Mouse (Mus musculus): ENCODE data around the gene Ino80. TPM values are rescaled to one million over a fixed set of nuclear protein-coding genes. Genes with fewer than 3 reads are reported as not detected.
A peak's percentile ranks its signal among the peaks of the same experiment; 100 is the strongest.

Ino80 gene
- total RNA-seq (2021) (1 to 10 TPM; 9.5 to 9.7 TPM), polyA plus RNA-seq (2012; rRNA removed) (5.1 and 7.0 TPM in 2 replicates)
- long read RNA-seq, partial matches to known transcripts = 2 of 3 reads
- long read RNA-seq, other reads (novel, unspliced or antisense) = 1 of 3 reads

DNA sequence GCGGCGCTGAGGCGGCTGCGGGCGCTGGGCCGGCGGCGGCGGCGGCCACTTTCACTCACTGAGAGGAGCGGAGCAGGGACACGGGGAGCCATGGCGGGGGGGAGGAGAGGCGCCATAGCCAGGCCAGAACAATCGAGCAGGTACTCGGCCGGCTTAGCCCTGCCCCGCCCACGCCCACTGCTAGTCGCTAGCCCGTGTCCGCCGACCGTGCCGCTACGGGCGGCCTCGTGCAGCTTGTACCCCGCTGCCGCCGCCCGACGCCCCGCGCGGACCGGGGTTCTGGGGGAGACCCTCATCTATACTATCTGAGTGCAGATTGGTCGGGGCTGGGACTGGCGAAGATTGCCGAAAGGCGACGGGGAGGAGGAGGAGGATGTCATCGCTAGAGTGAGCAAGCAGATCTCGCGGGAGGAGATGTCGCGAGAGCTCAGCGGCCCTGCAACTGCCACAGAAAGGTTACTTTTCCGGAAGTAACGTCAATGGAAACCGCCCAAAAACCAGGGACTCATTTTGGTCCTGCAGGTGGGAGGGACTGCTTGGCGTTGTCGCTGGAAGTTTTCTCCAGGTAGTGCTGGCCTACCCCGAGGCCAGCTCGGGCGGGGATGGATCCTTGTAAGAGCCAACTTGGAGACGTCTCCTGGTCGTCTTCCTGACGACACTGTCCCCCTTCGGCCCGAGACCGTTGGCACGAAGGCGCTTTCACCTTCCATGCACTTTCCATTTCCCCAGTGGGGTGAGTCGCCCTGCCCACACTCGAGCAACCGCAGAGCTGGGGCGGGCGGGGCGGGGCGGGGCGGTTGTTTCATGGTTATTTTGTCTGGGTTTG, at the start of gene Ino80:
Ino80 (minus strand) TSS at position 117 of the 826 bp plus-strand sequence.
- intact Hi-C loops (cut with DNase I) = loop anchor here (2.0 kb wide), 2 partner anchors 71 to 115 kb away; no protein-coding TSS in a partner anchor
- Histone ChIP-seq H3K9ac (ENCODE audit: low read depth, low read length) (peak within 1 kb of the TSS; percentile 95), H3K4me3 (peak within 1 kb of the TSS; percentile 96), H3K27me3 (ENCODE audit: control insufficient read depth, insufficient read depth, low read length) (no peaks in the 10 kb centered on the region), H3K36me3 (ENCODE audit: control insufficient read depth, insufficient read depth, low read length) (peaks cover 12% of the 10 kb centered on the region), H3K79me2 (replicated peaks; ENCODE audit: control insufficient read depth, insufficient read depth, low read length) (peaks cover 3% of the 10 kb centered on the region), H3K4me1 (ENCODE audit: control insufficient read depth, insufficient read depth, low read length) (peaks cover 4% of the 10 kb centered on the region), H3K27ac (peak within 1 kb of the TSS; percentile 95)
- DNase-seq = peak; percentile 98 to 99
- under 1% methylated on average over 72 of the region's 72 CpGs for WGBS
- TF ChIP-seq EP300 (IDR thresholded peaks at IDR 0.05; ENCODE audit: insufficient read depth, low read depth, low read length) = peak; percentile 83; the same call in 1 of the 2 replicates
- TF ChIP-seq CTCF (IDR thresholded peaks at IDR 0.05) = no peak
- peak; percentile 91 for TF ChIP-seq POLR2A (IDR thresholded peaks at IDR 0.05; ENCODE audit: insufficient read depth, low read depth, low read length)

DNA sequence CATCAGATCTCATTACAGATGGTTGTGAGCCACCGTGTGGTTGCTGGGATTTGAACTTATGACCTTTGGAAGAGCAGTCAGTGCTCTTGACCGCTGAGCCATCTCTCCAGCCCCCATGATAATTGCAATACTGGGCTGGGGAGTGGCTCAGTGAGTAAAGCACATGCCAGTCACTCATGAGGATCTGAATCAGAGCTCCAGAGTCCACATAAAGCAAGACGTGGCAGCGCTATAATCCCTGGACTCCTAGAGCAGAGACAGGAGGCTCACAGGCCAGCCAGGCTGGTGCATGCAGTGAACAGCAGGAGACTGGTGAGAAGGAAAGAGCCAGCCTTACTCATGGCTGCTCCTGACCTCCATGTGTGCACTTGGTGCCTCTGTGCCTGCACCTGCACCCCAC, 47.9 kb upstream of the Ino80 start:
- Histone ChIP-seq H3K27ac (no peak overlapping the region), H3K79me2 (replicated peaks; ENCODE audit: control insufficient read depth, insufficient read depth, low read length) (no peaks in the 10 kb centered on the region), H3K4me3 (no peak overlapping the region), H3K9ac (ENCODE audit: low read depth, low read length) (no peak overlapping the region), H3K27me3 (ENCODE audit: control insufficient read depth, insufficient read depth, low read length) (no peaks in the 10 kb centered on the region), H3K36me3 (ENCODE audit: control insufficient read depth, insufficient read depth, low read length) (no peaks in the 10 kb centered on the region), H3K4me1 (ENCODE audit: control insufficient read depth, insufficient read depth, low read length) (no peaks in the 10 kb centered on the region)
- WGBS = 52% methylated on average over 4 of the region's 4 CpGs
- DNase-seq = no peak
- intact Hi-C loops (cut with DNase I) = no loop called here
- TF ChIP-seq EP300 (IDR thresholded peaks at IDR 0.05; ENCODE audit: insufficient read depth, low read depth, low read length) (no peak), POLR2A (IDR thresholded peaks at IDR 0.05; ENCODE audit: insufficient read depth, low read depth, low read length) (no peak), CTCF (IDR thresholded peaks at IDR 0.05) (no peak)

DNA sequence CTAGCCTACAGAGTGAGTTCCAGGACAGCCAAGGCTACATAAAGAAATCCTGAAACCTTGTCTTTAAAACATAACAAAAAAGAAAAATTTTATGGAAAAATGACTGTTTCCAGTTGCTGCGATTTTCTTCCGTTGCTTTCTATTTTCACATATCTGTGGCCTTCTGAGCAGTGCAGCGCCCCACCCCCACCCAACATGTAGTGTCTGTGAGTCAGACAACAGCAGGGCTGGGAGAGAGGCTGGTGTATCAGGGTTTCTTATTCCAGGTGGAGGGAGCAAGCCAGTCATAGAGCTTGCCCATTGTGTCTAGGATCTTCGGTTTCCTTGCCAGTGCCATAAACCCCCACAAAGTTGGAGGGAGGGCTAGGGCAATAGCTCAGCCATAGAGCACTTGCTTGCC, 46.3 kb upstream of the Ino80 start:
- intact Hi-C loops (cut with DNase I) = no loop called here
- Histone ChIP-seq H3K27me3 (ENCODE audit: control insufficient read depth, insufficient read depth, low read length) (no peaks in the 10 kb centered on the region), H3K27ac (no peak overlapping the region), H3K9ac (ENCODE audit: low read depth, low read length) (no peak overlapping the region), H3K36me3 (ENCODE audit: control insufficient read depth, insufficient read depth, low read length) (no peaks in the 10 kb centered on the region), H3K4me3 (no peak overlapping the region), H3K4me1 (ENCODE audit: control insufficient read depth, insufficient read depth, low read length) (no peaks in the 10 kb centered on the region), H3K79me2 (replicated peaks; ENCODE audit: control insufficient read depth, insufficient read depth, low read length) (no peaks in the 10 kb centered on the region)
- DNase-seq = no peak
- 80% methylated on average over 4 of the region's 4 CpGs for WGBS
- TF ChIP-seq EP300 (IDR thresholded peaks at IDR 0.05; ENCODE audit: insufficient read depth, low read depth, low read length) = no peak
- no peak for TF ChIP-seq CTCF (IDR thresholded peaks at IDR 0.05)
- TF ChIP-seq POLR2A (IDR thresholded peaks at IDR 0.05; ENCODE audit: insufficient read depth, low read depth, low read length) = no peak

- H3K79me2 ChIP-seq (replicated peaks; ENCODE audit: control insufficient read depth, insufficient read depth, low read length) = no peaks in the 10 kb centered on the region
- no peak overlapping the region for H3K4me3 ChIP-seq
- no peaks in the 10 kb centered on the region for H3K36me3 ChIP-seq (ENCODE audit: control insufficient read depth, insufficient read depth, low read length)
- 66% methylated on average over 7 of the region's 7 CpGs for WGBS
- no peaks in the 10 kb centered on the region for H3K27me3 ChIP-seq (ENCODE audit: control insufficient read depth, insufficient read depth, low read length)
- TF ChIP-seq POLR2A (IDR thresholded peaks at IDR 0.05; ENCODE audit: insufficient read depth, low read depth, low read length) = no peak
- TF ChIP-seq EP300 (IDR thresholded peaks at IDR 0.05; ENCODE audit: insufficient read depth, low read depth, low read length) = no peak
- peak; percentile 48 for TF ChIP-seq CTCF (IDR thresholded peaks at IDR 0.05)
- intact Hi-C loops (cut with DNase I) = no loop called here
- no peak overlapping the region for H3K9ac ChIP-seq (ENCODE audit: low read depth, low read length)
- no peak overlapping the region for H3K27ac ChIP-seq
- DNase-seq = no peak
- H3K4me1 ChIP-seq (ENCODE audit: control insufficient read depth, insufficient read depth, low read length) = no peaks in the 10 kb centered on the region
Measured at GRCm38 (mm10) chr2:119520550-119520949, 43.1 kb upstream of the Ino80 start.

DNA sequence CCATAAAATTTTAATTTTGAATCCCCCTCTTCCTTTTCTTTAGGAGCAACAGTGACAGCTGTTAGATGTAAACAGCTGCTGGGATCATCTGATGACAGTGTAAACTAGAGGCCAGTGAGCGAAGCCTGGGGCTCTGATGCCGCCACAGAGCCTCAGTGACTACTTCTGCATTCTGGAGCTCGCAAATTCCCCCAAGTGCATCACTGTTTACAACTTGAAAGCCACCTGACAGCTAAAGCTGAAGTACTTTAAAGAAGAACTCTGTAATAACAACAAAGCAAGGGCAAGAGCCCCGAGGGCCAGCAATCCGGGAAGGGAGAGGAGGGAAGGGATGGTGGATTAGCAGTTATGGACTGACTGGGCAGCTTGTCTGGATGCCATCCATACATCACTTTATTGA, 39.3 kb upstream of the Ino80 start:
- intact Hi-C loops (cut with DNase I) = no loop called here
- Histone ChIP-seq H3K4me3 (no peak overlapping the region), H3K27me3 (ENCODE audit: control insufficient read depth, insufficient read depth, low read length) (no peaks in the 10 kb centered on the region), H3K36me3 (ENCODE audit: control insufficient read depth, insufficient read depth, low read length) (no peaks in the 10 kb centered on the region), H3K4me1 (ENCODE audit: control insufficient read depth, insufficient read depth, low read length) (no peaks in the 10 kb centered on the region), H3K9ac (ENCODE audit: low read depth, low read length) (no peak overlapping the region), H3K79me2 (replicated peaks; ENCODE audit: control insufficient read depth, insufficient read depth, low read length) (no peaks in the 10 kb centered on the region), H3K27ac (no peak overlapping the region)
- WGBS = 58% methylated on average over 5 of the region's 5 CpGs
- no peak for TF ChIP-seq EP300 (IDR thresholded peaks at IDR 0.05; ENCODE audit: insufficient read depth, low read depth, low read length)
- no peak for TF ChIP-seq CTCF (IDR thresholded peaks at IDR 0.05)
- TF ChIP-seq POLR2A (IDR thresholded peaks at IDR 0.05; ENCODE audit: insufficient read depth, low read depth, low read length) = no peak
- no peak for DNase-seq

DNA sequence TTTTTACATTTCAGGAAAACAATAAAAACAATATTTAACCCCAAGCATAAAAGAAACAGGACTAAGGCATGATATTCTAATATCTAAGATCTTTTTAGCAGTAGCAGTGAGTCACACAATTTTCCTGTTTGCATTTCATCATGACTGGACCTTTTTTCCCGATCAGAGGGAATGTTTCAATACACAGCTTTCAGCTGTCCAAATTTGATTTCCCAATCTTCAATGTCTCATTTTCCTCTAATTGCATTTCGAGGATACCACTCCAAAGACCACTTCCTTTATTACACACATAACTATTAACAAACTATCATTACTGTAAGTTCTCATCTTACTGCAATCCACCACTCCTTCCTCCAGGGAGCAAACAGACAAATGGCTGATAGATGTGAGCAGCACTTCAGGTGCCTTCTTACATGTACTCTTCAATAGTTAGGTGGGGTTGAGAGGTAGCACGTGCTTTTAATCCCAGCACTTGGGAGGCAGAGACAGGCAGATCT, 36.6 kb upstream of the Ino80 start:
- WGBS = 65% methylated on average over 3 of the region's 3 CpGs
- no peak for DNase-seq
- intact Hi-C loops (cut with DNase I) = no loop called here

More for the DNA sequence above, 36.6 kb upstream of the Ino80 start:
- Histone ChIP-seq H3K27me3 (ENCODE audit: control insufficient read depth, insufficient read depth, low read length) (no peaks in the 10 kb centered on the region), H3K27ac (no peak overlapping the region), H3K36me3 (ENCODE audit: control insufficient read depth, insufficient read depth, low read length) (no peaks in the 10 kb centered on the region), H3K79me2 (replicated peaks; ENCODE audit: control insufficient read depth, insufficient read depth, low read length) (no peaks in the 10 kb centered on the region), H3K9ac (ENCODE audit: low read depth, low read length) (no peak overlapping the region), H3K4me1 (ENCODE audit: control insufficient read depth, insufficient read depth, low read length) (no peaks in the 10 kb centered on the region), H3K4me3 (no peak overlapping the region)
- TF ChIP-seq CTCF (IDR thresholded peaks at IDR 0.05) (no peak), EP300 (IDR thresholded peaks at IDR 0.05; ENCODE audit: insufficient read depth, low read depth, low read length) (no peak), POLR2A (IDR thresholded peaks at IDR 0.05; ENCODE audit: insufficient read depth, low read depth, low read length) (no peak)
